Mouse (Mus musculus): Measurements from ENCODE around the gene Mex3d.

DNA sequence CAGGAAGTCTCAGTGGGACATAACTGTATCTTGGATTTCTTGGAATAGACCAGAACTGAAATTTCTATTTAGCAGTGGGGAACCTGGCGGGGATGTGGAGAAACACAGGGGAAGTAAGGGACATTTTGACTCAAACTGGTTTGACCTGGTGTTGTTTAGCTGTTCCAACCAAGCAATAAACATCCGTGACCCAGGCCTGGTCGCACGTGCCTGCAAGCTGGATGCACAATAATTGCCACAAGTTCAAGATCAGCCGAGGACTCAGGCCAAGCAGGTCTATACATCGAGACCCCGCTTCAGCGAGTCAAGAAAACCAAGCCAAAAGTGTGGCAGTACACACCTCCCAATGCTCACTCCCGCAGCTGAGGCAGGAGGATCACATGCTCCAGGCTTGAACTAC is 15.5 kb downstream of the Mex3d start:
- no peak for TF ChIP-seq CTCF (IDR thresholded peaks at IDR 0.05; ENCODE audit: extremely low read depth, insufficient read length, insufficient replicate concordance, low read depth, low read length)
- TF ChIP-seq POLR2A (IDR thresholded peaks at IDR 0.05; ENCODE audit: low read depth, low read length) = no peak
